Mouse (Mus musculus): Measurements from ENCODE around the gene 1700018F24Rik. TPM values are rescaled to one million over a fixed set of nuclear protein-coding genes. Genes with fewer than 3 reads are reported as not detected.
A peak's percentile ranks its signal among the peaks of the same experiment; 100 is the strongest.
"Not testable (repeated sequence)": the region's sequence is repeated elsewhere in the genome, so short reads cannot be mapped to it uniquely, and the experiment has no call there.

Gene 1700018F24Rik
- total RNA-seq, 4 experiments from 2014 or later: not detected

DNA sequence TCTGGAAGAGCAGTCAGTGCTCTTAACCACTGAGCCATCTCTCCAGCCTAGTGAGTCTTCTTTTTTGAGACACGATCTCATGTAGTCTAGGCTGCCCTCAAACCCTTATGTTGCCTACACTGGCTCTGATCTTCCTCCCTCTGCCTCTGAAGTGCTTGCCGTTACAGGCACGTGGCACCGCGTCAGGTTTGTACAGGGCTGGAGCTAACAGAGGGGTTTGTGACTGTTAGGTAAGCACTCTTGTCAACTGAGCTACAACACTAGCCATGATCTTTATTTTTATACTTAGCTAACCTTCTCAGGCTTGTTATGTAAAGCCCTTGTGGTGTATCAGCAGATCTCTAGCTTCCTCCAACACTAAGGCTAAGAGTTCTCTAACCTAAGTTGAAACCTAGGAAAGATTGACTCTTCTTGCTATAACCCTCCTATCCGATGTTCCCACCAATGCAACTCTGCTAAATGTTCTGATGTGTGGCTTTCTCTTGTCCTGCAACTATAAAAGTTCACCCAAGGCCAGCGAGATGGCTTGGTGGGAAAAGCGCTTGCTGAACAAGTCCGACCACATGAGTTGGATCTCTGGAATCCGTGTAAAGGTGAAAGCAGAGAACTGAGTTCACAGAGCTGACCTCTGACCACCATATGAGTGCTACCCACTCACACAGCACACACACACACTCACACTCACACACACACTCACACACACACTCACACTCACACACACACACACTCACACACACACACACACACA is 39.2 kb downstream of the 1700018F24Rik start:
- DNase-seq (ENCODE audit: low spot score in 2 of 2): no peak

DNA sequence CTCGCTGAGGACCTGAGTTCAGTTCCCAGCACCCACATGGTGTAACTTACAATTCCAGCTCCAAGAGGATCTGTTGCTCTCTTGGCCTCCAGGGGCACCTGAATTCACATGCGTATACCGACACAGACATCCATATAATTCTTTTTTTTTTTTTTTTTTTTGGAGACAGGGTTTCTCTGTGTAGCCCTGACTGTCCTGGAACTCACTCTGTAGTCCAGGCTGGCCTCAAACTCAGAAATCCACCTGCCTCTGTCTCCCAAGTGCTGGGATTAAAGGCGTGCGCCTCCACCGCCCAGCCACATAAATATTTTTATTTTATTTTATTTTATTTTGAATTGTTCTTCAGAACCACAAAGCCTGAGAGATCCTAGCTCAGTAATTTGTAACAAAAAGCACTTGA is 40.4 kb downstream of the 1700018F24Rik start:
- not testable (repeated sequence) for DNase-seq (ENCODE audit: low spot score in 2 of 2)

DNA sequence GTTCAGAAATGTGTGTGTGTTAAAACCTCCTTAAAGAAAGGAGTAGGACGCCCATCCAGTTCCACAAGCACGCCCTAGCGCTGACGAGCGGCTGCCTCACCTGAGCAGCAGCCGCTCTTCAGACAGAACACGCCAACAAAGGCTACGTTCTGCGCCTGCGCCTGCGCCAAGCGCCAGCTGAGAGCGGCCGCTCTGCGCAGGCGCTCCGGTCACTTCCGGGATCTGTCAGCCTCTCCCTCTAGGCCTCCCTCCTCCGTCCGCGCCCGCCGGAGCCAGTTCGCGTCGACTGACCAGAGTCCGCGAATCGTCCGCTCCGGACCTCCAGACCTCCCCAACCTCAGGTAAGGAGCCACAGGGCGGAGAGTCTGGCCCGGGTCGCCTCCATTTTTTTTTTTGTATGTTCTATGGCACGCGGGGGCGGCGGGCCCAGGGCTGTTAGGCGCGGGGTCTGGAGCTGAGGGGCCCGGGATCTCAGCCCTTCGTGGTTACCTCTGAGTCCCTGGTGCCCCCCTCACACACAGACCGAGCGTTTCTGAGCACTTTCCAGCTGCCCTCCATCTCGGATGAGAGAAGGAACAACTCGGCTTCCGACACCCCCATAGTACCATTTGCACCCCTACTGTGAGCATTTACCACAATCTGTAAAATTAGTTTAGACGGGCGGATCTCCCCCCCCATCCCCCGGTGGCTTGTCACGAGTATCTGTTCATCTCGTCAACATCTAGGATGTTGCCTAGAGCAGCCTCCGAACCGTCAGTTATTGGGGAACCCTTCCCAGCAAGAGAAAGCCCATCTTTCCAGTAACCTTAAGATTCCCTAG is 41.1 kb downstream of the 1700018F24Rik start, which contains the start of the genes Arpc1a and Kpna7:
TSS of gene Arpc1a (plus strand) at position 199 of the 820 bp plus-strand sequence.
TSS of gene Kpna7 (minus strand) at position 399 of the 820 bp plus-strand sequence.
- DNase-seq (ENCODE audit: low spot score in 2 of 2): peak; percentile 78 to 87

DNA sequence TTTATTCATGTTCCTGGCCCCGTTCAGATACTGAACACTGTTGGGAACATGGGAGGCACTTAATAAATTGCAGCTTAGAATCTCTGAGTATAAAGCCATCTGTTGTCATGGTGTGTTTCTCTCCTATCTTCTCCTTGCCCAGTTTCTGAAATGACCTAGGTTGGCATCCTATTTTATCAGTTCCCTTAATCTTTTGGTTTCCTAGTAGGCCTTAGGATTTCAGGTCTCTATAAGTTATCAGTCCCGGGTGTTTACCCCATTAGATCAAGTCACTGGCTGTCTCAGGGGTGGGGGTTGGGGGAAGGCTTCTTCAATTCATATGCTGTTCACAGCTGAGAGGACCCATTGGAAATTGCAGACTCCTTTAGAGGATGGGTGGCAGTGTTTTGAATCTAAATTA is 42.0 kb downstream of the 1700018F24Rik start:
- no peak for DNase-seq (ENCODE audit: low spot score in 2 of 2)

DNA sequence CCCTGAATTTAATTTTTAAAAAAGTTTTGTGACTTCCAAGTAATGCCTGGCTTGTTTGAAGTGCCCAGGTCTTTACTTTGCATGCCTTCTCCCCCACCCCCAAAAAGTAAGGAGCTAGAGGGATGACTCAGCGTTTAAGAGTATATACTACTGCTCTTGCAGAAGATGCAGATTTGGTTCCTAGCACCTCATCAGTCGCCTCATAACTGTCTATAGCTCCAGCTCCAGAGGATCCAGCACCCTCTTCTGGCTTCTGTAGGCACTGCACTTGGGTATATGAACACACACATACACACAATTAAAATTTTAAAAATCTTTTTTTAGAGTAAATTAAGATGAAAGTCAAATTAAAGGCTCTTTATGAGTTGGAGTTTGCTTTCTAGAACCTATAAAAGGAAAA is 45.4 kb downstream of the 1700018F24Rik start:
- no peak for DNase-seq (ENCODE audit: low spot score in 2 of 2)

DNA sequence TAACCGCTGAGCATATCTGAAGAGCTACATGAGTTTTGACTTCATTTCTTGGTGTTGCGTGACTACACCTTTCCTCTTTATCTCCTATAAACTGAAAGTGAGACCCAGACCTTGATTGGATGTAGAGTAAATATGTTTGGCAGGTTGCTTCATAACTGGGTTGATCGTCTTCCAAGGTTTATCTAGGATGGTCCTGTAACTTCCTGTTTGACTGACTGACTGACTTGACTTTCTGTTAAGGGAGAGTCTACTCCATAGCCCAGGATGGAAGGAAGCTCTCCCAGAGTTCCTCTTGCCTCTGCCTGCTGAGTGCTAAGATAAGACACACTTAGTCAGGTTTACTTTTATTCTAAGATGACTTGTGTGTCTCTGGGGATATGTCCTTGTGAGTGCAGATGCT is 47.1 kb downstream of the 1700018F24Rik start:
- no peak for DNase-seq (ENCODE audit: low spot score in 2 of 2)

Other genes starting within 250 kb of the 1700018F24Rik start
- 10 to 100 TPM; 10.6 to 14.2 (median 11.2) TPM for gene Smurf1, start 77.1 kb upstream of the 1700018F24Rik start, total RNA-seq (2022)
- gene Gm4871, start 10.2 kb upstream of the 1700018F24Rik start, total RNA-seq (2022): not detected
- gene Arpc1a, start 40.8 kb downstream of the 1700018F24Rik start, total RNA-seq (2022): 10 to 100 TPM; 23.0 to 27.7 (median 26.2) TPM
- not detected for gene Kpna7, start 41.0 kb downstream of the 1700018F24Rik start, total RNA-seq (2022)
- 10 to 100 TPM; 17.1 to 25.0 (median 18.7) TPM for gene Arpc1b, start 71.2 kb downstream of the 1700018F24Rik start, total RNA-seq (2022)
- gene Pdap1, start 97.2 kb downstream of the 1700018F24Rik start, total RNA-seq (2022): 10 to 100 TPM; 39.8 to 50.9 (median 45.1) TPM
- gene Bud31, start 97.4 kb downstream of the 1700018F24Rik start, total RNA-seq (2022): 10 to 100 TPM; 46.9 to 59.4 (median 52.6) TPM
- 10 to 100 TPM; 10.7 to 12.3 (median 11.0) TPM for gene Ptcd1, start 124.1 kb downstream of the 1700018F24Rik start, total RNA-seq (2022)
- 10 to 100 TPM in 2 of 4 experiments, 1 to 10 TPM in 2; 7.7 to 10.3 (median 9.5) TPM for gene Cpsf4, start 124.2 kb downstream of the 1700018F24Rik start, total RNA-seq (2022)
- 100 to 1,000 TPM; 621 to 954 (median 825) TPM for gene Atp5j2, start 149.1 kb downstream of the 1700018F24Rik start, total RNA-seq (2022)
- 10 to 100 TPM; 11.6 to 12.3 (median 11.7) TPM for gene Zkscan14, start 158.9 kb downstream of the 1700018F24Rik start, total RNA-seq (2022)
- 10 to 100 TPM in 1 of 4 experiments, 1 to 10 TPM in 3; 7.7 to 10.3 (median 7.9) TPM for gene Zkscan5, start 161.6 kb downstream of the 1700018F24Rik start, total RNA-seq (2022)
- 10 to 100 TPM; 10.1 to 15.3 (median 10.5) TPM for gene Zfp655, start 188.7 kb downstream of the 1700018F24Rik start, total RNA-seq (2022)
- gene Zscan25, start 237.5 kb downstream of the 1700018F24Rik start, total RNA-seq (2022): 1 to 10 TPM; 8.4 to 9.8 (median 8.9) TPM

Measured in gastrocnemius, adult 8-10 months (tissue).